Mouse (Mus musculus): ENCODE results near the gene Samd15.

DNA sequence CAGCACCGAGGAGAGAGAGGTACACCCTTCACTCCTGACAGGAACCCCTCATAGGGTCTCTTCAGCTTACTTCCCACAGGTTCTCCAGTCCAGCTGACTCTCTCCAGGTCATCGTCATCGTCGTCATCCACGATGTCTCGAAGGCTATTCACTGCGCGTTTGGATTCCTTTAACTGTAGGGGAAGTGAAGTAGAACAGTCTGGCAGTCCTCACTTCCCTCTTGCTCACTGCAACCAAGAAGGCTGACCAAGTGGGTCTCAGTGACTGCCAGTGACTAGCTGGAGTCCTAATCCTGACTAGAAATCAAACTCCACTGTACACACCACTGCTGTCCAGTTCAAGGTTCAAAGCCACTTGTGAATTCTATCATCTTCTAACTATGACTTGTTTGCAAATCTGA is 61.0 kb downstream of the Samd15 start:
- TF ChIP-seq POLR2A (IDR thresholded peaks at IDR 0.05; ENCODE audit: borderline replicate concordance, control insufficient read depth, low read depth, low read length): no peak
- no peak for TF ChIP-seq CTCF (IDR thresholded peaks at IDR 0.05; ENCODE audit: control insufficient read depth, insufficient read depth, low read length)
